Mouse (Mus musculus): ENCODE results near the gene Syt12.
A peak's percentile ranks its signal among the peaks of the same experiment; 100 is the strongest.

DNA sequence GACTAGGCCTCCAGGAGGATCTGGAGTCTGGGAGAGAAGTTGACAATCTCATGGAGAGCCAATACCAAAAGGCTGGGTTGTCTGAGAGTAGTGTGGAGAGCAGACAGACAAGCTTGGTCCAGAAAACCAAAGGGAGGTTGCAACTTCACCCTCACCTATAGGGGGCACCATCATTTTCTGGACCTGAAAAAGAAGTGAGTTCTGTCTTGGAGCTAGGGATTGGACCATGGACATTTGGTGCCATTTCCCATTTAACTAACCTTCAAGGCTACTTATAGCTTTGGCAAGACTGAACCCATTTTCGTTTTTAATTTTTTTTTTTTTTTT is 906 bp upstream of the Syt12 start:
- TF ChIP-seq CTCF (IDR thresholded peaks at IDR 0.05; ENCODE audit: extremely low read depth, insufficient read length, insufficient replicate concordance, low read depth, low read length) (peak; percentile 26; the same call in 1 of the 2 replicates), POLR2A (IDR thresholded peaks at IDR 0.05; ENCODE audit: low read depth, low read length) (no peak)

All from small intestine, adult 2 months (tissue).